Mouse (Mus musculus): Measurements from ENCODE around the gene Bpifb1. TPM values are rescaled to one million over a fixed set of nuclear protein-coding genes. Genes with fewer than 3 reads are reported as not detected.
"Not testable (repeated sequence)": the region's sequence is repeated elsewhere in the genome, so short reads cannot be mapped to it uniquely, and the experiment has no call there.

The Bpifb1 gene
- total and polyA plus RNA-seq, 3 experiments, result not detected

GRCm38 (mm10) chr2:154243356-154244036, 52.9 kb downstream of the Bpifb1 start:
- Histone ChIP-seq H3K79me2 (replicated peaks; ENCODE audit: control insufficient read depth, extremely low read depth, insufficient read depth, poor library complexity, severe bottlenecking) (no peaks in the 10 kb centered on the region), H3K36me3 (replicated peaks in 1 of 2; ENCODE audit: control insufficient read depth in 1 of 2, insufficient read depth in 1 of 2, low read length in 1 of 2) (no peaks in the 10 kb centered on the region), H3K4me1 (ENCODE audit: control insufficient read depth in 1 of 2, insufficient read depth in 2 of 2) (no peaks in the 10 kb centered on the region), H3K4me2 (ENCODE audit: insufficient read depth, low read depth, poor library complexity, severe bottlenecking) (no peak overlapping the region), H3K27me3 (replicated peaks) (peaks cover 43% of the 10 kb centered on the region), H3K27ac (ENCODE audit: insufficient read depth, low read depth) (no peak overlapping the region), H3K4me3 (replicated peaks in 1 of 3; ENCODE audit: low read depth in 2 of 3, low read length in 2 of 3, poor library complexity in 1 of 3) (no peak overlapping the region), H3K9ac (ENCODE audit: insufficient read depth, low read depth) (no peak overlapping the region), H3K9me3 (replicated peaks; ENCODE audit: low read length) (peaks cover 27% of the 10 kb centered on the region)
- DNase-seq (ENCODE audit: extremely low read depth), result no peak
- in situ Hi-C loops (cut with MboI; ENCODE audit: low pct_ligation_motif_present, low pct_unique_long_range_greater_than_20kb, low sequenced_read_pairs), result no loop called here
- dilution Hi-C loops (cut with MboI; ENCODE audit: extremely low pct_ligation_motif_present, extremely low pct_unique_long_range_greater_than_20kb, low sequenced_read_pairs), result no loop called here
- no peak for TF ChIP-seq MXI1 (IDR thresholded peaks at IDR 0.05; ENCODE audit: low read depth, low read length)
- no peak for TF ChIP-seq IRF4 (IDR thresholded peaks at IDR 0.05; ENCODE audit: low read depth, low read length)
- TF ChIP-seq PAX5 (IDR thresholded peaks at IDR 0.05; ENCODE audit: low read length), result no peak
- TF ChIP-seq HCFC1 (IDR thresholded peaks at IDR 0.05; ENCODE audit: low read depth, low read length), result no peak
- no peak for TF ChIP-seq E2F4 (IDR thresholded peaks at IDR 0.05; ENCODE audit: insufficient replicate concordance, low read depth, low read length)
- no peak for TF ChIP-seq BHLHE40 (IDR thresholded peaks at IDR 0.05; ENCODE audit: low read depth, low read length)

DNA sequence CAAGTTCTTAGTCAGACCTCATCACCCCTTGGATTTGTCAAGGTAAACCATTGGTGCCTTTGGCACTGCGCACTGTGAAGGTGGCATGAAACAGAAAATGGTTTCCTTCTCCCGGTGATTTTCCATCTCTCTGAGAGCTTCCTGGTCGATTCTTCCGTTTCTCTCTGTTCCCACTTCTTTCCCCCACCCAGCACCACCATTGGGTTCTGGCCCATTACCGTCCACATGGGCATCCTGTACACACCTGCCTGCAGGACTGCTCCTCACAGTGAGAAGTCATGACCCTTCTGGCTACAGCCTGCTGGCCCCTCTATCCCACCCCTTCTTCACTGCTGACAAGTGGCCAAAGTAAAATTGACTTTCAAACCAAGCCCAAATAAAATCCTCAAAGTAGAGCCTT, 54.7 kb downstream of the Bpifb1 start:
- H3K27ac ChIP-seq (ENCODE audit: insufficient read depth, low read depth), result no peak overlapping the region

GRCm38 (mm10) chr2:154255254-154255653, 64.6 kb downstream of the Bpifb1 start:
- dilution Hi-C loops (cut with MboI; ENCODE audit: extremely low pct_ligation_motif_present, extremely low pct_unique_long_range_greater_than_20kb, low sequenced_read_pairs); H3K9me3 ChIP-seq (replicated peaks; ENCODE audit: low read length); in situ Hi-C loops (cut with MboI; ENCODE audit: low pct_ligation_motif_present, low pct_unique_long_range_greater_than_20kb, low sequenced_read_pairs); H3K27ac ChIP-seq (ENCODE audit: insufficient read depth, low read depth); H3K4me3 ChIP-seq (replicated peaks in 1 of 3; ENCODE audit: low read depth in 2 of 3, low read length in 2 of 3, poor library complexity in 1 of 3); H3K4me2 ChIP-seq (ENCODE audit: insufficient read depth, low read depth, poor library complexity, severe bottlenecking); DNase-seq (ENCODE audit: extremely low read depth); H3K4me1 ChIP-seq (ENCODE audit: control insufficient read depth in 1 of 2, insufficient read depth in 2 of 2); H3K36me3 ChIP-seq (replicated peaks in 1 of 2; ENCODE audit: control insufficient read depth in 1 of 2, insufficient read depth in 1 of 2, low read length in 1 of 2); H3K9ac ChIP-seq (ENCODE audit: insufficient read depth, low read depth); H3K79me2 ChIP-seq (replicated peaks; ENCODE audit: control insufficient read depth, extremely low read depth, insufficient read depth, poor library complexity, severe bottlenecking): not testable (repeated sequence)
- peaks cover 47% of the 10 kb centered on the region for H3K27me3 ChIP-seq (replicated peaks)

More for the DNA sequence above, 54.7 kb downstream of the Bpifb1 start:
- no peak for DNase-seq (ENCODE audit: extremely low read depth)
- H3K36me3 ChIP-seq (replicated peaks in 1 of 2; ENCODE audit: control insufficient read depth in 1 of 2, insufficient read depth in 1 of 2, low read length in 1 of 2), result no peaks in the 10 kb centered on the region
- peaks cover 23% of the 10 kb centered on the region for H3K9me3 ChIP-seq (replicated peaks; ENCODE audit: low read length)
- H3K79me2 ChIP-seq (replicated peaks; ENCODE audit: control insufficient read depth, extremely low read depth, insufficient read depth, poor library complexity, severe bottlenecking), result no peaks in the 10 kb centered on the region
- dilution Hi-C loops (cut with MboI; ENCODE audit: extremely low pct_ligation_motif_present, extremely low pct_unique_long_range_greater_than_20kb, low sequenced_read_pairs) (no loop called here), in situ Hi-C loops (cut with MboI; ENCODE audit: low pct_ligation_motif_present, low pct_unique_long_range_greater_than_20kb, low sequenced_read_pairs) (no loop called here)
- no peak for TF ChIP-seq MAZ (IDR thresholded peaks at IDR 0.05; ENCODE audit: low read depth, low read length)
- no peak for TF ChIP-seq JUN (IDR thresholded peaks at IDR 0.05; ENCODE audit: insufficient read depth, low read depth, low read length)
- no peak for TF ChIP-seq MAX (IDR thresholded peaks at IDR 0.05; ENCODE audit: low read length)
- TF ChIP-seq USF1 (IDR thresholded peaks at IDR 0.05; ENCODE audit: low read depth, low read length), result no peak
- TF ChIP-seq CTCF (conservative IDR thresholded peaks at IDR 0.05 in 1 of 2, IDR thresholded peaks at IDR 0.05 in 1 of 2; ENCODE audit: low read depth in 2 of 2, low read length in 2 of 2), result no peak
- TF ChIP-seq E2F4 (IDR thresholded peaks at IDR 0.05; ENCODE audit: insufficient replicate concordance, low read depth, low read length), result no peak
- TF ChIP-seq USF2 (conservative IDR thresholded peaks at IDR 0.05; ENCODE audit: low read depth, low read length), result no peak
- no peak for TF ChIP-seq MXI1 (IDR thresholded peaks at IDR 0.05; ENCODE audit: low read depth, low read length)
- TF ChIP-seq GABPA (IDR thresholded peaks at IDR 0.05; ENCODE audit: insufficient replicate concordance, low read depth, low read length), result no peak
- TF ChIP-seq ZMIZ1 (IDR thresholded peaks at IDR 0.05; ENCODE audit: low read depth, low read length), result no peak
- no peak for TF ChIP-seq BHLHE40 (IDR thresholded peaks at IDR 0.05; ENCODE audit: low read depth, low read length)
- TF ChIP-seq SIN3A (IDR thresholded peaks at IDR 0.05; ENCODE audit: low read length), result no peak
- no peak for TF ChIP-seq SMC3 (IDR thresholded peaks at IDR 0.05; ENCODE audit: low read depth, low read length)
- TF ChIP-seq RAD21 (IDR thresholded peaks at IDR 0.05; ENCODE audit: low read depth, low read length), result no peak
- TF ChIP-seq NRF1 (IDR thresholded peaks at IDR 0.05; ENCODE audit: low read depth, low read length), result no peak
- no peak overlapping the region for H3K4me3 ChIP-seq (replicated peaks in 1 of 3; ENCODE audit: low read depth in 2 of 3, low read length in 2 of 3, poor library complexity in 1 of 3)
- H3K27me3 ChIP-seq (replicated peaks), result peaks cover 42% of the 10 kb centered on the region
- H3K4me1 ChIP-seq (ENCODE audit: control insufficient read depth in 1 of 2, insufficient read depth in 2 of 2), result no peaks in the 10 kb centered on the region
- H3K4me2 ChIP-seq (ENCODE audit: insufficient read depth, low read depth, poor library complexity, severe bottlenecking), result no peak overlapping the region
- H3K9ac ChIP-seq (ENCODE audit: insufficient read depth, low read depth), result no peak overlapping the region

All from CH12.LX (cell line).